8 mouse cellular contexts compared by ENCODE assay signal in genomic region chr3:55542947-55543346, GRCm38 (mm10).
DNase-seq lines count a peak whose midpoint lies in the region; ATAC-seq and TF ChIP-seq lines count a peak whose summit lies in the region.

No protein-coding gene starts in this region.

- H3K4me2 ChIP-seq in heart, embryonic 14.5 days (ENCODE audit: low read length), result peak overlapping the region; percentile 50
- no peak overlapping the region for H3K4me2 ChIP-seq in midbrain, embryonic 11.5 days
- peak overlapping the region; percentile 52 for H3K4me2 ChIP-seq in limb, embryonic 13.5 days (replicated peaks)
- peak overlapping the region; percentile 5; the same call in 1 of the 2 replicates for H3K4me2 ChIP-seq in stomach, postnatal 0 days (replicated peaks; ENCODE audit: low read depth)

- peaks cover 16 to 19% of the 10 kb centered on the region in 2 experiments for H3K4me1 ChIP-seq in heart, embryonic 14.5 days (ENCODE audit: control insufficient read depth in 2 of 2, insufficient read depth in 2 of 2, low read length in 2 of 2)
- peaks cover 31% of the 10 kb centered on the region for H3K4me1 ChIP-seq in midbrain, embryonic 10.5 days
- peaks cover 7% of the 10 kb centered on the region; the same call in 1 of the 2 replicates for H3K4me1 ChIP-seq in midbrain, embryonic 11.5 days (ENCODE audit: control insufficient read depth, insufficient read depth, low read length)
- peaks cover 71% of the 10 kb centered on the region for H3K4me1 ChIP-seq in limb, embryonic 13.5 days
- H3K4me1 ChIP-seq in stomach, postnatal 0 days (replicated peaks; ENCODE audit: control insufficient read depth, insufficient read depth), result no peaks in the 10 kb centered on the region

- WGBS in heart, embryonic 14.5 days, result 77% methylated on average over 16 of the region's 16 CpGs
- 89% methylated on average over 16 of the region's 16 CpGs for WGBS in midbrain, embryonic 10.5 days
- WGBS in midbrain, embryonic 11.5 days, result 85% methylated on average over 16 of the region's 16 CpGs
- WGBS in limb, embryonic 13.5 days, result 67% methylated on average over 16 of the region's 16 CpGs
- WGBS in stomach, postnatal 0 days, result 77% methylated on average over 16 of the region's 16 CpGs

- no peaks in the 10 kb centered on the region for H3K27me3 ChIP-seq in heart, embryonic 14.5 days (ENCODE audit: control insufficient read depth, insufficient read depth, low read length)
- peaks cover 12% of the 10 kb centered on the region; the same call in 1 of the 2 replicates for H3K27me3 ChIP-seq in midbrain, embryonic 10.5 days (ENCODE audit: low read depth, poor library complexity, severe bottlenecking)
- no peaks in the 10 kb centered on the region for H3K27me3 ChIP-seq in midbrain, embryonic 11.5 days (ENCODE audit: control insufficient read depth, insufficient read depth, low read length)
- H3K27me3 ChIP-seq in limb, embryonic 13.5 days, result no peaks in the 10 kb centered on the region
- no peaks in the 10 kb centered on the region for H3K27me3 ChIP-seq in stomach, postnatal 0 days (ENCODE audit: control insufficient read depth, insufficient read depth, low read length)

- no peaks in the 10 kb centered on the region for H3K9me3 ChIP-seq in heart, embryonic 14.5 days (ENCODE audit: control insufficient read depth, low read length)
- no peaks in the 10 kb centered on the region for H3K9me3 ChIP-seq in midbrain, embryonic 10.5 days (replicated peaks)
- no peaks in the 10 kb centered on the region for H3K9me3 ChIP-seq in midbrain, embryonic 11.5 days (ENCODE audit: control insufficient read depth, low read length)
- H3K9me3 ChIP-seq in limb, embryonic 13.5 days, result no peaks in the 10 kb centered on the region
- H3K9me3 ChIP-seq in stomach, postnatal 0 days (ENCODE audit: control insufficient read depth, low read length), result no peaks in the 10 kb centered on the region

- ATAC-seq in heart, embryonic 14.5 days (ENCODE audit: insufficient number of reproducible peaks, insufficient read depth, low FRiP score, low read depth), result no peak
- no peak for ATAC-seq in midbrain, embryonic 11.5 days (ENCODE audit: low FRiP score)
- no peak for ATAC-seq in limb, embryonic 13.5 days (ENCODE audit: low FRiP score, low read depth)
- no peak for ATAC-seq in stomach, postnatal 0 days (ENCODE audit: low FRiP score, low TSS enrichment)

- no peak for DNase-seq in heart, adult 8-10 months (ENCODE audit: low spot score)
- no peak for DNase-seq in midbrain, embryonic 10.5 days (ENCODE audit: low spot score)
- no peak for DNase-seq in midbrain, embryonic 11.5 days (ENCODE audit: low spot score, missing footprints)
- no peak for DNase-seq in stomach, postnatal 0 days (ENCODE audit: low spot score)
- no peak for DNase-seq in spleen, postnatal 36 days (ENCODE audit: low spot score in 2 of 2)
- DNase-seq in urinary bladder, postnatal 36 days (ENCODE audit: low spot score in 2 of 2), result no peak

- TF ChIP-seq CTCF in stomach, postnatal 0 days (IDR thresholded peaks at IDR 0.05; ENCODE audit: low read depth), result no peak

- H3K9ac ChIP-seq in heart, embryonic 14.5 days (ENCODE audit: low read length), result no peak overlapping the region
- H3K9ac ChIP-seq in midbrain, embryonic 11.5 days (ENCODE audit: low read length), result no peak overlapping the region; the same call in 1 of the 2 replicates
- H3K9ac ChIP-seq in limb, embryonic 13.5 days, result 0 out of 2 replicates have a peak overlapping the region, but pooled peaks have one; percentile 31
- H3K9ac ChIP-seq in stomach, postnatal 0 days (ENCODE audit: low read length), result no peak overlapping the region

- TF ChIP-seq EP300 in stomach, postnatal 0 days (optimal IDR thresholded peaks at IDR 0.05), result no peak

- H3K27ac ChIP-seq in heart, embryonic 14.5 days (replicated peaks in 1 of 2; ENCODE audit: control insufficient read depth in 1 of 2, insufficient read depth in 1 of 2, low read depth in 2 of 2, low read length in 2 of 2), result no peak overlapping the region
- H3K27ac ChIP-seq in midbrain, embryonic 10.5 days (replicated peaks), result peak overlapping the region; percentile 79
- no peak overlapping the region for H3K27ac ChIP-seq in midbrain, embryonic 11.5 days (ENCODE audit: low read depth, low read length)
- peak overlapping the region; percentile 61; the same call in 1 of the 2 replicates for H3K27ac ChIP-seq in limb, embryonic 13.5 days
- no peak overlapping the region for H3K27ac ChIP-seq in stomach, postnatal 0 days (replicated peaks)

- peak overlapping the region in 1 of 2 experiments; percentile 7; a peak in 2 of 4 replicates for H3K4me3 ChIP-seq in heart, embryonic 14.5 days (ENCODE audit: control insufficient read depth in 1 of 2, insufficient read depth in 1 of 2, low read depth in 1 of 2, low read length in 2 of 2)
- no peak overlapping the region for H3K4me3 ChIP-seq in midbrain, embryonic 10.5 days
- no peak overlapping the region for H3K4me3 ChIP-seq in midbrain, embryonic 11.5 days (ENCODE audit: low read depth, low read length)
- H3K4me3 ChIP-seq in limb, embryonic 13.5 days, result peak overlapping the region; percentile 11; the same call in 1 of the 2 replicates
- no peak overlapping the region for H3K4me3 ChIP-seq in stomach, postnatal 0 days (ENCODE audit: low read depth, low read length)

- no peaks in the 10 kb centered on the region for H3K36me3 ChIP-seq in heart, embryonic 14.5 days (ENCODE audit: control insufficient read depth, insufficient read depth, low read length)
- no peaks in the 10 kb centered on the region for H3K36me3 ChIP-seq in midbrain, embryonic 10.5 days
- H3K36me3 ChIP-seq in midbrain, embryonic 11.5 days (ENCODE audit: control insufficient read depth, insufficient read depth, low read length), result no peaks in the 10 kb centered on the region
- H3K36me3 ChIP-seq in limb, embryonic 13.5 days, result no peaks in the 10 kb centered on the region
- no peaks in the 10 kb centered on the region for H3K36me3 ChIP-seq in stomach, postnatal 0 days (ENCODE audit: control insufficient read depth, insufficient read depth, low read length)

Comparison
In these comparisons a context has a peak if more than half of its experiments do, and no peak if none do; other contexts are left out.
1. H3K27ac ChIP-seq: peak in midbrain, embryonic 10.5 days (single experiment) and limb, embryonic 13.5 days (single experiment); none in heart, embryonic 14.5 days (0 of 2), midbrain, embryonic 11.5 days (single experiment) and stomach, postnatal 0 days (single experiment).